Mouse (Mus musculus): ENCODE results near the gene Gadd45a.

DNA sequence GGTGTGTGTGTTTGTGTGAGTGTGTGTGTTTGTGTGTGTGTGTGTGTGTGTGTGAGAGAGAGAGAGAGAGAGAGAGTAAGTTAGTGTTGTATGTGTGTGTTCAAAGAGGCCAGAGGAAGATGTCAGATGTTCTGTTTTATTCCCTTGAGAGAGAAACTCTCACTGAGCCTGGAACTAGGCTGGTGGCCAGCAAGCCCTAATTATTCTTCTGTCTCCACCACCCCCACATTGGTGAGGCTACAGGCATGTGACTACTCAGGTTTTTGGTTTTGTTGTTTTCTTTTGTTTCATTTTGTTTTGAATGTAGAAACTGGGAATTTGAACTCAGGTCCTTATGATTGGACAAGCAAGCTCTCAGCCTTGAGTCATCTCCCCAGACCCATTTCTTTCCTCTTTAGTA lies 37.6 kb upstream of the Gadd45a start:
- TF ChIP-seq POLR2A (IDR thresholded peaks at IDR 0.05; ENCODE audit: insufficient read length, low read depth) (no peak), POLR2AphosphoS2 (IDR thresholded peaks at IDR 0.05; ENCODE audit: insufficient read length, low read depth) (no peak), TCF3 (IDR thresholded peaks at IDR 0.05; ENCODE audit: insufficient read length, low read depth) (no peak), CEBPB (IDR thresholded peaks at IDR 0.05; ENCODE audit: insufficient read depth, poor library complexity, severe bottlenecking) (no peak), TCF12 (IDR thresholded peaks at IDR 0.05; ENCODE audit: insufficient read depth, poor library complexity, severe bottlenecking) (no peak), USF1 (IDR thresholded peaks at IDR 0.05; ENCODE audit: low read depth) (peak; percentile 38), MYOD1 (IDR thresholded peaks at IDR 0.05; ENCODE audit: control insufficient read depth in 1 of 3, insufficient read length in 2 of 3, low read depth in 2 of 3) (no peak), REST (IDR thresholded peaks at IDR 0.05; ENCODE audit: insufficient read depth, insufficient read length) (no peak), MAX (IDR thresholded peaks at IDR 0.05; ENCODE audit: low read depth) (no peak), MYOG (IDR thresholded peaks at IDR 0.05; ENCODE audit: control insufficient read depth in 1 of 3, insufficient read depth in 1 of 3, insufficient read length in 2 of 3, low read depth in 2 of 3) (no peak), E2F4 (IDR thresholded peaks at IDR 0.05; ENCODE audit: insufficient read depth) (no peak)

All from myocyte (in vitro differentiated cells).